Mouse (Mus musculus) lung, postnatal 0 days (tissue): ENCODE data around the gene Grrp1. TPM values are rescaled to one million over a fixed set of nuclear protein-coding genes. Genes with fewer than 3 reads are reported as not detected.

Source experiments
- ATAC-seq: fragments of 200-750 bp; cut with Nextera tagmentation; 2 replicates; pipeline ENCODE4 v1.8.0; 2017; ENCODE audit warnings: moderate library complexity
- DNase-seq: peaks from one replicate; pipeline ENCODE4 v3.0.0-alpha.2; 2016; ENCODE audit warnings: low spot score
- H3K27ac ChIP-seq: fragments of 300-500 bp; sonication (generic); 2 replicates; pipeline ENCODE4 v1.5.1; 2014; ENCODE audit warnings: antibody characterized with exemption, mild to moderate bottlenecking, low read length, mixed read lengths
- H3K27me3 ChIP-seq: fragments of 300-500 bp; sonication (generic); replicated peaks from 2 replicates; pipeline ENCODE4 v1.6.1; 2014; ENCODE audit warnings: low read length, mixed read lengths; ENCODE audit not compliant: insufficient read depth
- H3K36me3 ChIP-seq: fragments of 300-500 bp; sonication (generic); 2 replicates; pipeline ENCODE4 v1.6.1; 2014; ENCODE audit warnings: low read length, mixed read lengths; ENCODE audit not compliant: insufficient read depth
- H3K4me1 ChIP-seq: fragments of 300-500 bp; sonication (generic); 2 replicates; pipeline ENCODE4 v1.6.1; 2014; ENCODE audit warnings: antibody characterized with exemption, low read depth, low read length, mixed read lengths; ENCODE audit not compliant: insufficient read depth
- H3K4me2 ChIP-seq: fragments of 300-500 bp; sonication (generic); replicated peaks from 2 replicates; pipeline ENCODE4 v1.6.1; 2014; ENCODE audit warnings: low read depth, mild to moderate bottlenecking, low read length, moderate library complexity, mixed read lengths
- H3K4me3 ChIP-seq: fragments of 300-500 bp; sonication (generic); 2 replicates; pipeline ENCODE4 v1.5.1; 2014; ENCODE audit warnings: low read depth, low read length
- H3K9ac ChIP-seq: fragments of 300-500 bp; sonication (generic); replicated peaks from 2 replicates; pipeline ENCODE4 v1.6.1; 2014; ENCODE audit warnings: low read depth, mild to moderate bottlenecking
- H3K9me3 ChIP-seq: fragments of 300-500 bp; sonication (generic); 2 replicates; pipeline ENCODE4 v1.6.1; 2016; ENCODE audit warnings: low read length, mixed read lengths
- CTCF ChIP-seq: IDR thresholded peaks from 2 replicates; pipeline ENCODE4 v1.5.1; 2016; ENCODE audit warnings: antibody characterized with exemption, mild to moderate bottlenecking
- EP300 ChIP-seq: IDR thresholded peaks from 2 replicates; pipeline ENCODE4 v1.6.1; 2016; ENCODE audit warnings: antibody characterized with exemption, mild to moderate bottlenecking, control low read depth
- WGBS: fragments of 180-500 bp; shearing (Covaris S2); extraction: QIAGEN DNeasy Blood & Tissue Kit; methylation state at CpG from one replicate; pipeline ENCODE4 v1.1.7; 2014; 5-methylcytosine and 5-hydroxymethylcytosine counted together
- polyA plus RNA-seq: library from polyadenylated mRNA; unstranded; fragments of >200 nt; fragmentation: Nextera tagmentation; extraction: Ambion mirVana; gene quantifications from 2 replicates; pipeline ENCODE4 v1.2.1, GENCODE M21; 2015

Gene Grrp1
- polyA plus RNA-seq, 1 experiment from 2014 or later = 23.6 TPM

DNA sequence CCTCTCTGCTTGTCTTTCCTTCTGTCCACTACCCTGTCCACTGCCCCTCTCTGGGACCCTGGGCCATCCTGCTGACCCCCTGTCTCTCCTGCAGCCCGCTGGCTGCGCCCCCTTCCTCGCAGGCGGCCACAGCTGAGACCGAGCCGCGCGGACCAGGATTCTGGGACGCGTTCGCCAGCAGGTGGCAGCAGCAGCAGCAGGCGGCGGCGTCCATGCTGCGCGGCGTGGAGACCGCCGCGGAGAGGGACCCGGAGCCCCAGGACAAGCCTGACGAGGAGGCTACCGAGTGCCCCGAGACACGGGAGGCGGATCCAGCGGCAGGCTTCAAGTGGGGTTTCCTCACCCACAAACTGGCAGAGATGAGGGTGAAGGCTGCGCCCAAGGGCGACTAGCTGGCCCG, 4.3 kb downstream of the Grrp1 start:
- TF ChIP-seq EP300 (no peak), CTCF (peak; percentile 94)
- peak; percentile 49 for ATAC-seq
- DNase-seq = peak; percentile 81
- Histone ChIP-seq H3K4me3 (peak overlapping the region; percentile 28), H3K27me3 (peaks cover 24% of the 10 kb centered on the region), H3K4me1 (peaks cover 17% of the 10 kb centered on the region; the same call in 1 of the 2 replicates), H3K9me3 (no peaks in the 10 kb centered on the region), H3K9ac (no peak overlapping the region), H3K27ac (no peak overlapping the region), H3K36me3 (no peaks in the 10 kb centered on the region), H3K4me2 (peak overlapping the region; percentile 84)
- WGBS = 1% methylated on average over 30 of the region's 30 CpGs

DNA sequence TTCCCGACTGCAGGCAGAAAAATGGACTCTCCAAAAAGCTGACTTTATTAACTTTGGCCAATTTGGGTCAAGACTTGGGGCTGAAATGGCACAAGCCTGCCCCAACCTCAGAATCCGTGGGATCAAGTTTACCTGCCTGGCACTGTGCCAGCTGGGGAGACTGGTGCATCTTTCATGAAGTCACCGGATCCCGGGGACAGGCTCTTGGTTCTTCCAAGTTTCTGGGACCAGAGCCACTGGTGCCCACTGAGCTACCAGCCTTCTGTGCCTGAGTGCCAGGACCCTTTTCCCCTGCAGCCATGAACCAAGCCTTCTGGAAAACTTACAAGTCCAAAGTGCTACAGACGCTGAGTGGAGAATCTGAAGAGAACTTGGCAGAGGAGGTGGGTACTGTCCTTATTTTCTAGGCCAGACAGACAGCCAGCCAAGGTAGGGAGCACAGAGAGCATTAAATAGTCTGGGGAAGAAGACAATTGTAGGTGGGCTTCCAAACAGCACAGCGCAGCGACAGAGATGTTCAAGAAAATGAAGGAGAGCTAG, 7.1 kb downstream of the Grrp1 start, which contains the start of gene Gm30191:
Gene Gm30191 (plus strand): TSS at position 217 of the 540 bp plus-strand sequence.
- Histone ChIP-seq H3K9me3 (no peaks in the 10 kb centered on the region), H3K4me1 (peaks cover 15% of the 10 kb centered on the region; the same call in 1 of the 2 replicates), H3K27me3 (peaks cover 13% of the 10 kb centered on the region), H3K36me3 (no peaks in the 10 kb centered on the region), H3K9ac (no peak within 1 kb of the TSS), H3K27ac (no peak within 1 kb of the TSS), H3K4me3 (no peak within 1 kb of the TSS), H3K4me2 (peak within 1 kb of the TSS; percentile 96)
- 72% methylated on average over 7 of the region's 7 CpGs for WGBS
- TF ChIP-seq CTCF (no peak), EP300 (no peak)
- ATAC-seq (no peak), DNase-seq (no peak)

DNA sequence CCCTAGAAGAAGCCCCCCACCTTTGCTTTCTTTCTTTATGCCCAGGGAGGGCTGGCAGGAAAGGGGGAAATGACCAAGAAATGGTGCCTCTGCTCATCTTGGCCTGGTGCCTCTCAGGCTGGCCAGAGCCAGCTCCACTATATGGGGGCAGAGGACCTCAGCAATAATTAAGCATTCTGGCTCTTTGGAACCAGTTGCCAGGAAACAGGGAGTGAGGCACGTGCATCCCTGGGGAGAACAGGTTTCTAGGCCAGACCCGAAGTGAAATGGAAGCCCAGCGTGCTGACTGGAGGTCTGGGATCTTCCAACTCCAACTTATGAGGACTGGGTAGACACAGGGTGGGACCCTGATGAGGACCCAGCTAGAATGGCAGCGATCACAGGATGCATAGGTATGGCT, 7.7 kb downstream of the Grrp1 start:
- H3K9me3 ChIP-seq = no peaks in the 10 kb centered on the region
- peaks cover 11% of the 10 kb centered on the region; the same call in 1 of the 2 replicates for H3K4me1 ChIP-seq
- no peak overlapping the region for H3K9ac ChIP-seq
- no peak overlapping the region for H3K27ac ChIP-seq
- DNase-seq (no peak), ATAC-seq (no peak)
- WGBS = 47% methylated on average over 4 of the region's 4 CpGs
- no peaks in the 10 kb centered on the region for H3K36me3 ChIP-seq
- H3K4me3 ChIP-seq = no peak overlapping the region
- TF ChIP-seq CTCF (no peak), EP300 (no peak)
- no peak overlapping the region for H3K4me2 ChIP-seq
- peaks cover 8% of the 10 kb centered on the region; the same call in 1 of the 2 replicates for H3K27me3 ChIP-seq

DNA sequence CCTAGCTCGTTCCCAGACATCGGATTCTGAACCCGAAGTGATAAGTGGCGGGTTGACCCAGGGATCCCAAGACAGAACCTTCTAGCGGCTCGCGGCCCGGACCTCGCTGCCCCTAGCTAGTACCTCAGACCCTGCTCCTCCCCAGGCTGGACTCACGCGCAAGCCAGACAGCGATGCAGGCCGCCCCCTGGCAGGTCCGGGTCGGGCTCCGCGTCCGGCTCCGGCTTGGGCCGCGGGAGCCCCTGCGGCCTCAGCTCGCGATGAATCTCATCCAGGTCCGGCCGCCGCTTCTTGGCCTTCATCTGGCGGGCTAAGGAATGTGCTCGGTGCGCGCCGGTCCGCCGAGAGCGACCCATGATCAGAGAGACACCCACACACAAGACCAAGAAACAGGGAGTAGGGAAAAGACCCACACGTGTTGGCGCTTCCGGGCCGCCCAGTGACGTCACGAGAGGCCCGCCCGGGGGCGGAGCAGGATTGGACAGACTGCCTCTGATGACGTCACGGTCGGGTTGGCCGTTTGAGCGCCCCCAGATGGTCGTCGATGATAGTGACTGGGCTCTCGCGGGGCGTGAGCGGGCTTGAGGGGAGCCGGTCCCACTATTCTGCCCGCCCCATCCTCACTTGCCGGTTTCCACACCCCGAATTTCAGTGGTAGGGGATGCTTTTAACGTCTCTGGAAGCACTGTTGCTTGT, 8.6 kb downstream of the Grrp1 start, which contains the start of gene Zfp593:
Gene Zfp593 (minus strand): TSS at position 445 of the 696 bp plus-strand sequence.
- Histone ChIP-seq H3K4me2 (peak within 1 kb of the TSS; percentile 96), H3K9ac (peak within 1 kb of the TSS; percentile 65), H3K27me3 (no peaks in the 10 kb centered on the region; the same call in 1 of the 2 replicates), H3K4me1 (peaks cover 5% of the 10 kb centered on the region; the same call in 1 of the 2 replicates), H3K27ac (no peak within 1 kb of the TSS), H3K4me3 (peak within 1 kb of the TSS; percentile 70), H3K36me3 (no peaks in the 10 kb centered on the region), H3K9me3 (no peaks in the 10 kb centered on the region)
- ATAC-seq = peak; percentile 89
- WGBS = under 1% methylated on average over 60 of the region's 60 CpGs
- peak; percentile 94 for DNase-seq
- no peak for TF ChIP-seq EP300
- TF ChIP-seq CTCF = peak; percentile 82

DNA sequence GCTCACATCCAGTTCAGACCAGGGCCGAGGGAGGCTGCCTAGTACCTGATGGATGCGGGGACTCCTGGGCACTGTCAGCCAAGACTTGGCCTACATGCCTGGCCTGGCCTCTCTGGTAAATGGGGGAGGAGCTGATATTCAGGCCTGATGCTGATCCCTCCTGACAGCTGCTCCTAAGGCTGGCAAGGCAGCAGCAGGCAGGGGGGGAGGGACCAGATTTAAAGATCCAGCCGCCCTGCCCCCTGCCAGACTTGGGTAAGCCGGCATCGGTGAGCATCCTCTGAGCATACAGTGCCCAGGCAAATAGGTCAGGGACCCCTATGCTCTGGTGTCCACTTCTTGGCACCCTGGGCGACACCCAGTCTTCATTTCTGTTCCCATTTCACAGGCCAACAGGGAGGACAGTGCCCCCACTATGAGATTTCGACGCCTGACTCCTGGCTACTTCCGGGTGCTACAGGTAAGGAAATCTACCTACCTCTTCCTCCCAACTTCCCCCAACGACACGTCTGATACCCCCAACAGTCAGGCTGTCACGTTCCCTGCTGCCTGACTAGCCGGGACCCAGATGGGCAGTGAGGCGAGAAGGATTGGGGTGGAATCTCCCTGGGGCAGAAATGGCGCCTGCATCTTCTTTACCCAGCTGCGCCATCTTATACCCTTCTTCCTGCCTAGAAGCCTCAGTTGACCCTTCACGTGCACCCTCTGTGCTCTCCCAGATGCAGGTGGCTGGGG, 10.2 kb downstream of the Grrp1 start, which contains the start of gene E130218I03Rik:
Gene E130218I03Rik (plus strand): TSS at position 147 of the 735 bp plus-strand sequence.
- Histone ChIP-seq H3K4me3 (no peak within 1 kb of the TSS), H3K9me3 (no peaks in the 10 kb centered on the region), H3K27ac (no peak within 1 kb of the TSS), H3K4me2 (peak within 1 kb of the TSS; percentile 96), H3K27me3 (no peaks in the 10 kb centered on the region), H3K36me3 (no peaks in the 10 kb centered on the region), H3K9ac (no peak within 1 kb of the TSS), H3K4me1 (peaks cover 8% of the 10 kb centered on the region)
- TF ChIP-seq CTCF (no peak), EP300 (no peak)
- no peak for DNase-seq
- 94% methylated on average over 17 of the region's 17 CpGs for whole genome bisulfite sequencing
- ATAC-seq = no peak

DNA sequence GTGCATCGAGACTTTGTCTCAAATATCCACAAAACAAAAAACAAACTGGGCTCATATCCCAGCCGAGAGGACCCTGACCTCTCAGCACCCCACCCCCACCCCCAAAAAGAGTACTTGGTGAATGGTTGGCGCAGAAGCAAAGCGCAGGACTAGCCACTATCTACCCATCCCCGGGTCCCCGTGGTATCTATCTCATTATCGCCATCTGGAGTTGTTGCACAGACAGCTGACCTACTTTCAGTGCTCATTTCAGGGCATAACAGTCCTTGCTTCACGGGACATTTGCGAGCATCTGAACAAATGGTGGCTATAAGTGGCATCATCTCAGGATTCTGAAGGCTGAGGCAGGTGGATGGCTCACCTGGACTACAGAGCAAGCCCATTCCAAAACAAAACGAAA, 15.2 kb downstream of the Grrp1 start:
- no peaks in the 10 kb centered on the region for H3K27me3 ChIP-seq
- no peak overlapping the region for H3K27ac ChIP-seq

More for the DNA sequence above, 15.2 kb downstream of the Grrp1 start:
- Histone ChIP-seq H3K4me3 (0 out of 2 replicates have a peak overlapping the region, but pooled peaks have one; percentile 38), H3K9me3 (no peaks in the 10 kb centered on the region), H3K36me3 (no peaks in the 10 kb centered on the region), H3K4me1 (peaks cover 4% of the 10 kb centered on the region), H3K4me2 (peak overlapping the region; percentile 50), H3K9ac (no peak overlapping the region)
- ATAC-seq = no peak
- 13% methylated on average over 10 of the region's 10 CpGs for WGBS
- TF ChIP-seq EP300 = no peak
- 0 out of 2 replicates have a peak, but pooled peaks have one; percentile 10 for TF ChIP-seq CTCF
- no peak for DNase-seq
